Mouse (Mus musculus) mouse trophoblast stem cell (cell line): ENCODE results near the gene Stt3a.

Source experiments
- in situ Hi-C, 2 experiments: fragments of 300-500 bp; cut with MseI, MboI; formaldehyde crosslinking; loops; 2 replicates in 1 of 2; 3 replicates in 1 of 2; pipeline ENCODE4 v1.15.1; 2025

The Stt3a gene

GRCm38 (mm10) chr9:36767203-36768143, at the start of gene Stt3a:
Gene Stt3a (minus strand): TSS chr9:36767679.
- in situ Hi-C loops: no loop called here

DNA sequence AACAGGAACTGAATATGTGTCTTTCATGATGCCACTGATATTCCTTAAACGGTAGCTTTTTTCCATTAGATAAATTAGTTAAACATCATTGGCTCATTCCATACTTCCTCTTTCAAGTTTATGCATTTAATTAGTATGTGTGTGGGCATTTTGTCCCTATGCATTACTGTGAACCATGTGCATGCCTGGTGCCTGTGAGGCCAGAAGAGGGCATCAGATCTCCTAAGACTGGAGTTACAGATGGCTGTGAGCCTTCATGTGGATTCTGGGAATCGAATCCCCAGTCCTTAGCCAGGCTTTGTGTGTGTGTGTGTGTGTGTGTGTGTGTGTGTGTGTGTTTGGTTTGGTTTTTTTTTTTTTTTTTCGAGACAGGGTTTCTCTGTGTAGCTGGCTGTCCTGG, 47.0 kb upstream of the Stt3a start:
- in situ Hi-C loops: loop anchor here in 1 of 2 experiments (10.0 kb wide), 1 partner anchor 70 kb away; no protein-coding TSS in a partner anchor

DNA sequence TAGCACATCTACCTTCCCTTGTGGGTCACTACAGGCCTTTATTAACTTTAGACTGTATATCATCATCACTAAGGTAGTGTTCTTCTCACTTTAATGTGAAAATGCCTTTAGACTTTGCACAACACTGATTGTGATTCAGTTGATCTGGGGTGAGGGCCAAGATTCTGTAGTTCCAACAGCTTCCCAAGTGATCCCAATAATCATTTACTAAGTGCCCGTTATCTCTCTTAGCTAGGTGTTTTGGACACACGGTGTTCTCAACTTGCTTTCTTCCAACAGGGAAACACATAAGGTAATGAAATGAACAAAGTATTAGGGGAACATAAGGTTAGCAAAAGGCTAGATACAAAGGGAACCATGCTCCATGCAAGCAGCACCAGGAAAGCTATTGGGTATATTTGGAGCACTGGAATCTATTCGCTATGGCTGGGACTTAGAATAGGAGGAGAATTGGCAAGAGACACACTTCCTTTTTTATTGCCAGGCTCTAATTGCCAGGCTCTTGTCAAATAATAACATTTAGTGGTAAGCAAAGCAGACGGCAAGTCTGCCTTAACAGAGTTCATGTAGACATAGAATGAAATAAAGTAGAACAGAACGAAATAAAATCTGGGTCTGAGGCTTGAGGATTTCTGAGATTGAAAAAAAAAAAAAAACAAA, 40.8 kb upstream of the Stt3a start:
- in situ Hi-C loops: no loop called here

DNA sequence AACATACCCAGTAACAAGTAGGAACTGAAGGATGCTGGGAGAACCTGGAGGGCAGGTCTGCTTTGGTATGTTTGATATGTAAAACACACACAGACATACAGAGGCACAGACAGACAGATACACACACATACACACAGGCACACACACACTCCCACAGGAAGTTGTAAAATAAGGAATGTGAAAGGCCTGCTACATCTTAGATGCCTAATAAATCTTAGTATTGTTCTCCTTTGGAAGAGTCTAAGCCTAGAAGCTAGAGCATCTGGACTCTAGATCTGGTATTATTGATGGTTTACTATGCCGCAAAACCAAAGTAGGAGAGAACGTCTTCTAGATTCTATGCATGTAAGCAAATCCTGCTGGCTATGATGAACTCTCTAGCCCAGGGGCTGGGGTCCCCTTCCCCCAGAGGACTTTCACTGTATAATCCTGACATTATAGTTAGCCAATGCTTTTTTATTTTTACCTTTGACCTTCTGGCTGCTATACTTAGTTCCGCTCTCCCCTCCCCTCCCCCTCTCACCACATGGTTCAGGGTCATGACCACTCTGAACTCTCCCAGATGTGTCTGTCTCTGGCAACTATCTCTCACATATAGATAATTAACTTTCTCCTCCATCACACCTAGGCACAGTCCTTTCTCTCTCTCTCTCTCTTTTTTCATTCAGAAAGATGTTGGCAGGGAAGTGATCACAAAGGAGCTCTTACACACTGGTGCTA, 37.9 kb upstream of the Stt3a start:
- in situ Hi-C loops: no loop called here

GRCm38 (mm10) chr9:36803926-36804325, 36.4 kb upstream of the Stt3a start:
- in situ Hi-C loops: no loop called here

DNA sequence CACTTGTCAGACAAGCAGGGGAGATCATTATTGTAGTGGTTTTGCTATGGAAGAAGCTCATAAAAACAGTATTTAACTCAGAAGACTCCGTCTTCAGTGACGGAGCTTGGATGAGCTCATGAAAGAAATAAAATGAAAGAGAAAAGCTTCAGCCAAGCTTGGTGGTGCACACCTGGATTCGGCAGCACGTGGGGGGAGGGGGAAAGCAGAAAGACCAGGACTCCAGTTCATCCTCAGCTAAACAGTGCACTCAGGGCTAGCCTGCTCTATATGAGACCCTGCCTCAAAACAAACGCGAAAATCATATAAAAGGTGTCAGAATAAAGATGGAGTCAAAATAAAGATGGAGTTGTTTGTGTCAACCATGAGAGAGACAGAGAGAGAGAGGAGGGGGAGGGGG, 35.9 kb upstream of the Stt3a start:
- in situ Hi-C loops: no loop called here

- in situ Hi-C loops: no loop called here
Measured at GRCm38 (mm10) chr9:36802951-36803350, 35.5 kb upstream of the Stt3a start.

DNA sequence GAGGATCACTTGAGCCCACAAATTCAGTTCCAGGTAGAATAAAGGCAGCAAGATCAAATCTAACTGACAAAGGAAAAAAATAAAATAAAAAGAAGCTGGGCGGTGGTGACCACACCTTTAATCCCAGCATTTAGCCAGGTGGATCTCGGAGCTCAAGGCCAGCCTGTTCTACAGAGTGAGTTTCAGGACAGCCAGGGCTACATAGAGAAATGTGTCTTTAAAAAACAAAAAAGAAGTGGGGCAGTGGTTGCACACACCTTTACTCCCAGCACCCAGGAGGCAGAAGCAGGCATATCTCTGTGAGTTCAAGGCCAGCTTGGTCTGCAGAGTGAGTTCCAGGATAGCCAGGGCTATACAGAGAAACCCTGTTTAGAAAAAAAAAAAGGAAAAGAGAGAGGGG, 34.5 kb upstream of the Stt3a start:
- in situ Hi-C loops: no loop called here

DNA sequence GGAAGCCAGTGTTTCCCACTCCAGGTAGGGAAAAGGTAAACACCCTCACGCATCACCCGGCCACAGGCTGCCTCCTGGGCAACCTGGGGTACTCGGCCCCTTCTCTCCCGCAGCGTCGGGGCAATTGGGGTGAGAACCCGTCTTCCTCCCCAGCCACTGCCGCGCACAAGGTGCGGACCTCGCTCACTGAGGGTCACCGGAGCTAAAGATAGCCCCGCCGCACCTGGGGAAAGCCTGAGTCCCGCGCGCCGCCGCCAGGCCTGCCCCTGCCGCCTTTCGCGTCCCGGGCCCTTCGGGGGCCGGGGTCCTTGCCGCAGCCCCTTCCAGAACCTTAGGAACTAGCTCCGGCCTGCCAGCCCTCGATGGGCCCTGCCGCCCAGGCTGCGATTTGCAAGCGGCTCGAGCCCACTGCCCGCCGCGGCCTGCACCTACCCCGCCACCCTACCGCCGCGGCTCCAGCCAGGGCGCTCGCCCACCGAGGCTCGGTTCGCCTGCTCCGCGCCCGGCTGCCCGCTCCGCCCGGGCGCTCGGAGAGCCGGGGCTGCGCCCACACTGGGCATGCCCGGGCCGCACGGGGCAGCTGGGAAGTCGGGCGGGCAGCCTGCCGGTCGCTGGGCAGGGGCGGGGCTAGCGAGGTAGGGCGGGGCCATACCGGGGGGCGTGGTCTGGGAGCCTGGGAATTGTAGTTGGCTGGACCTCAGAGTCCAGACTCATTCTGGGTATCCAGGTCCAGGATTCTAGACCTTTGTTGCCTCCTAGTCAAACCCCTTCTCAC, 29.5 kb upstream of the Stt3a start, which contains the start of gene Ei24:
Ei24 (minus strand) TSS at position 613 of the 775 bp plus-strand sequence.
- in situ Hi-C loops: no loop called here

- in situ Hi-C loops: no loop called here
Measured at GRCm38 (mm10) chr9:36796224-36796623, 28.7 kb upstream of the Stt3a start.

GRCm38 (mm10) chr9:36795556-36795955, 28.1 kb upstream of the Stt3a start:
- in situ Hi-C loops: no loop called here

GRCm38 (mm10) chr9:36794487-36794886, 27.0 kb upstream of the Stt3a start:
- in situ Hi-C loops: no loop called here

GRCm38 (mm10) chr9:36792191-36792590, 24.7 kb upstream of the Stt3a start:
- in situ Hi-C loops: no loop called here

DNA sequence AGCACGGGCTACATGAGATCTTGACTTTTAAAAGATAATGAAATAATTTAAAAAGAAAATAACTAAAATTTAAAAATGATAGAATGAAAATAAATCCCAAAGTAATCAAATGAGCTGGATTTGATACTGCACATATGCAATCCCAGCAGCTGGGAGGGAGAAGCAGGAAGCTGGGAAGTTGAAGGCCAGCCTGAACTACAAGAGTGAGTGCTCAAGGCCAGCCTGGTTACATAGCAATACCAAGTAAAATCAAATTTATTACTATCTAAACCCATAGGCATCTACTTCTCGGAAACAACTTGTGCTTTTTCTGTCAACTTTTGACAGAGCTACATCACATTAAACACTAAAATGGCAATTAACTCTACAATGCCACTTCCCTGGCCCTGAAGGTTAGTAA, 16.4 kb upstream of the Stt3a start:
- in situ Hi-C loops: no loop called here

DNA sequence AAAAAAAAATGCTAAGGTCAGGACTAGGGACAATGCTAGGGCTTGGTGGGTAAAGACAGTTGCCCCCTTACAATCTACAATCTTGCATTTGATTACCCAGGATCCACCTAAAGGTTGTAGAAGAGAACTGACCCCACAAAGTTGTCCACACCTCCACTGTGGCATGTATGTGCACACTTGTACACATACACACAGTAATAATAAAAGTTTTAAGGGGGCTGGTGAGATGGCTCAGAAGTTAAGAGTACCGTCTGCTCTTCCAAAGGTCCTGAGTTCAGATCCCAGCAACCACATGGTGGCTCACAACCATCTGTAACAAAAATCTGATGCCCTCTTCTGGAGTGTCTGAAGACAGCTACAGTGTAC, 1.6 kb upstream of the Stt3a start:
- in situ Hi-C loops: no loop called here

GRCm38 (mm10) chr9:36768156-36769047, 923 bp upstream of the Stt3a start:
- in situ Hi-C loops: no loop called here

DNA sequence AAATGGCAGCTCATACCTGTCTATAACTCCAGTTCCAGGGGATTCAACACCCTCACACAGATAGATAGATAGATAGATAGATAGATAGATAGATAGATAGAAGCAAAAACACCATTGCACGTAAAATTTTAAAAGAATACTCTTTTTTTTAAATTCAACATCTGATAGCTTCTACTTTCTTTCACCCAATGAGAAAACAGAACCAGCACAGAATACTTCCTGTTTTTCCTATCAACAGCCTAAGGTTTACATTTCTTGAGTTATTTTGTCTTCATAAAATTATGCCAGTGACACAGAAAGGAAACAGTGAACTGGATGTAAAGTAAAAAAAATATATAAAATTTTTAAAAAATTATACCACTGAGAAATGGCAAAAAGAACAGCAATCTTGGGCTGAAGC, 3.1 kb downstream of the Stt3a start:
- in situ Hi-C loops: no loop called here

GRCm38 (mm10) chr9:36727034-36727755, 40.3 kb downstream of the Stt3a start, which contains the start of gene Chek1:
Gene Chek1 (minus strand): TSS chr9:36727065.
- in situ Hi-C loops: no loop called here

- in situ Hi-C loops: no loop called here
Measured at GRCm38 (mm10) chr9:36726131-36727033, 41.1 kb downstream of the Stt3a start.
